Mouse (Mus musculus) cerebellum, adult 9-11 months (tissue): ENCODE data around the gene Cps1.

ENCODE experiments used
- DNase-seq: peaks from one replicate; pipeline ENCODE4 v3.0.0; 2022

Gene Cps1

GRCm38 (mm10) chr1:67235468-67236217 is 112.8 kb downstream of the Cps1 start:
- no peak for DNase-seq

DNA sequence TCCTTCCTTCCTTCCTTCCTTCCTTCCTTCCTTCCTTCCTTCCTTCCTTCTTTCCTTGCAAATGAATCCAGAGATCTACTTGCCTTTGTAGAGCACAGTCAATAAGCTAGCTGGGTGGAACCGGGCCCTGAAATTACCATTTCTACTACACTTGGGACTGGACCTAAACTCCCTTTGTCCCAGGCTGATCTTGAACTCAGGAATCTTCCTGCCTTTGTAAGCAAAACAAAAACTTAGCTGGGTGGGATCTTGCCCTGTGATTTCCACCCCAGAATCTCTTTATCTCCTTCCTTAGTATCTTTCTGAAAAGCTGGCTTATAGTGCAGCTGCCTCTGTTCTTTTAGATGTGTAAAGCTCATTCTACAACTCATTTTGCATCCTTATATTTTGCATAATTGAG is 115.6 kb downstream of the Cps1 start:
- DNase-seq, result no peak

GRCm38 (mm10) chr1:67238941-67239340 is 116.1 kb downstream of the Cps1 start:
- DNase-seq, result no peak

DNA sequence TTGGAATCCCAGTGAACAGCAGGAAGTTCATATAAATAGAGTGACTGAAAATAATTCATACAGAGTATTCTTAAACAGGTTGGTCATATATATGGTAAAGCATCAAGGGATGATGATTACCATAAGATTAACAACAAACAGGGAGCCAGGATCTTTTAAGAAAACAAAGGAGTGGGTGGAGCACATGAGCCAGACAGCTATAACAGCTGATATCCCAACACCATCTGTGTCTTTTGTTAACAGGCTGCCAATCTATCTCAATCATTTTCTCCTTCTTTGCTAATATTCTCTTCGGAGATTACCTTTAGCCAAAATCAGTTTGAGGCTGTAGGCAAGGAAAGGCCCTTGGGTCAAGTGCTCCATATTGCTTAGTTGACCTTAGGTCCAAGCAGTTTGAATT is 142.4 kb downstream of the Cps1 start:
- no peak for DNase-seq

- DNase-seq, result no peak
Observed at GRCm38 (mm10) chr1:67267972-67268371, 145.1 kb downstream of the Cps1 start.

DNA sequence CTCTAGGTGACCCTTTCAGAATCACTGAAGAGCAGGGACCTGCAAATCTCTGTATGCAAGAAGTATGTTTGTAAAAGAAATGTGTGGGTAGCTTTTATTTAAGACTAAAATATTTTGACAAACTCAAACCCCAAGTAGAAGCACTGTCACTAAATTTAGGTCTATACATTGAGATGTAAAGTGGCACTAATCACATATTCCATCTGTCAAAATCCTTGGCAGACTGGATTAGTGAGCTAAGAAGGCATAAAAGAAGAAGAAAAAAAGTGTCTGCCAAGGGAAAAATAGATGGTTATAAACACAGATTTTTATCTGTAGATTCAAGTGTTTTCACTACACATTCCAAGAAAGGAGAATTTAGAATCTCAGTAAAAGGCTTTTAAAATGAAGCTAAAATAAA is 145.6 kb downstream of the Cps1 start:
- no peak for DNase-seq

- no peak for DNase-seq
Observed at GRCm38 (mm10) chr1:67276270-67276669, 153.4 kb downstream of the Cps1 start.
